17 mouse cellular contexts compared by ENCODE assay signal in genomic region chr13:37969988-37970387, GRCm38 (mm10). TPM values are rescaled to one million over a fixed set of nuclear protein-coding genes. Genes with fewer than 3 reads are reported as not detected.
DNase-seq lines count a peak whose midpoint lies in the region; ATAC-seq and TF ChIP-seq lines count a peak whose summit lies in the region.
"Had no signal": no experiment of that assay in that cellular context is flagged by ENCODE, and none has a peak within 500 bp of the region (broad histone marks: within the 10 kb centered on the region; RNA-seq: fewer than 3 reads in every experiment).

No protein-coding gene starts in this region.

- no peaks in the 10 kb centered on the region for H3K79me2 ChIP-seq in heart, adult 2 months (replicated peaks; ENCODE audit: control insufficient read depth, insufficient read depth, low read length)

- TF ChIP-seq CTCF in heart, adult 2 months (IDR thresholded peaks at IDR 0.05), result no peak
- no peak for TF ChIP-seq CTCF in stomach, postnatal 0 days (IDR thresholded peaks at IDR 0.05; ENCODE audit: low read depth)

- no peak overlapping the region for H3K9ac ChIP-seq in heart, adult 2 months (ENCODE audit: low read depth, low read length)
- H3K9ac ChIP-seq in midbrain, embryonic 13.5 days (replicated peaks), result 0 out of 2 replicates have a peak overlapping the region, but pooled peaks have one; percentile 3
- no peak overlapping the region for H3K9ac ChIP-seq in midbrain, embryonic 15.5 days
- no peak overlapping the region for H3K9ac ChIP-seq in stomach, postnatal 0 days (ENCODE audit: low read length)
- H3K9ac ChIP-seq: embryonic facial prominence, embryonic 13.5 days; heart, embryonic 13.5 days; hindbrain, embryonic 15.5 days; limb, embryonic 12.5 days; liver, embryonic 15.5 days; lung, embryonic 15.5 days; stomach, embryonic 15.5 days had no signal

- H3K4me3 ChIP-seq in heart, adult 2 months, result no peak overlapping the region
- no peak overlapping the region for H3K4me3 ChIP-seq in midbrain, embryonic 13.5 days (replicated peaks)
- H3K4me3 ChIP-seq in midbrain, embryonic 15.5 days, result no peak overlapping the region
- no peak overlapping the region for H3K4me3 ChIP-seq in stomach, postnatal 0 days (ENCODE audit: low read depth, low read length)
- H3K4me3 ChIP-seq: embryonic facial prominence, embryonic 13.5 days; heart, embryonic 13.5 days; hindbrain, embryonic 10.5 days; left cerebral cortex, adult 2 months; limb, embryonic 12.5 days; liver, embryonic 15.5 days; lung, embryonic 15.5 days; midbrain, embryonic 10.5 days; stomach, embryonic 15.5 days had no signal

- H3K4me1 ChIP-seq in heart, adult 2 months (ENCODE audit: control insufficient read depth, insufficient read depth, low read length), result peaks cover 1% of the 10 kb centered on the region; the same call in 1 of the 2 replicates
- H3K4me1 ChIP-seq in midbrain, embryonic 13.5 days (replicated peaks), result peaks cover 19% of the 10 kb centered on the region
- peaks cover 10% of the 10 kb centered on the region; the same call in 1 of the 2 replicates for H3K4me1 ChIP-seq in midbrain, embryonic 15.5 days
- no peaks in the 10 kb centered on the region for H3K4me1 ChIP-seq in stomach, postnatal 0 days (replicated peaks; ENCODE audit: control insufficient read depth, insufficient read depth)

- no peak overlapping the region for H3K4me2 ChIP-seq in midbrain, embryonic 13.5 days (replicated peaks)
- no peak overlapping the region for H3K4me2 ChIP-seq in midbrain, embryonic 15.5 days
- H3K4me2 ChIP-seq in stomach, postnatal 0 days (replicated peaks; ENCODE audit: low read depth), result no peak overlapping the region
- H3K4me2 ChIP-seq: embryonic facial prominence, embryonic 13.5 days; limb, embryonic 12.5 days; liver, embryonic 15.5 days; stomach, embryonic 15.5 days had no signal

- 50% methylated on average over 8 of the region's 8 CpGs for WGBS in heart, adult 2 months
- WGBS in midbrain, embryonic 13.5 days, result 72% methylated on average over 8 of the region's 8 CpGs
- WGBS in midbrain, embryonic 15.5 days, result 66% methylated on average over 8 of the region's 8 CpGs
- 58% methylated on average over 8 of the region's 8 CpGs for whole genome bisulfite sequencing in stomach, postnatal 0 days

- H3K27ac ChIP-seq in heart, adult 2 months, result no peak overlapping the region
- no peak overlapping the region for H3K27ac ChIP-seq in midbrain, embryonic 13.5 days
- no peak overlapping the region; the same call in 1 of the 2 replicates for H3K27ac ChIP-seq in midbrain, embryonic 15.5 days
- no peak overlapping the region for H3K27ac ChIP-seq in stomach, postnatal 0 days (replicated peaks)
- H3K27ac ChIP-seq: embryonic facial prominence, embryonic 13.5 days; heart, embryonic 13.5 days; hindbrain, embryonic 10.5 days; hindbrain, embryonic 15.5 days; left cerebral cortex, adult 2 months; limb, embryonic 12.5 days; liver, embryonic 15.5 days; lung, embryonic 15.5 days; midbrain, embryonic 10.5 days; stomach, embryonic 15.5 days had no signal

- no peak for TF ChIP-seq EP300 in heart, adult 2 months (IDR thresholded peaks at IDR 0.05; ENCODE audit: insufficient read depth, low read depth, low read length)
- TF ChIP-seq EP300 in stomach, postnatal 0 days (optimal IDR thresholded peaks at IDR 0.05), result no peak

- TF ChIP-seq POLR2A in heart, adult 2 months (IDR thresholded peaks at IDR 0.05; ENCODE audit: insufficient read depth, low read depth, low read length), result no peak

- no peak for ATAC-seq in midbrain, embryonic 13.5 days
- ATAC-seq in midbrain, embryonic 15.5 days (replicated peaks), result no peak
- no peak for ATAC-seq in stomach, postnatal 0 days (ENCODE audit: low FRiP score, low TSS enrichment)

- DNase-seq in heart, adult 11 months, result peak; percentile 77
- no peak for DNase-seq in heart, adult 2 months
- peak; percentile 81 for DNase-seq in brain, embryonic 18.5 days (ENCODE audit: low read depth, low spot score)
- peak; percentile 14 for DNase-seq in stomach, postnatal 0 days (ENCODE audit: low spot score)
- no peak for DNase-seq in lung, adult 18-20 months

- intact Hi-C loops in heart, adult 2 months (cut with DNase I), result no loop called here

- H3K27me3 ChIP-seq in heart, adult 2 months (ENCODE audit: control insufficient read depth, insufficient read depth, low read length), result no peaks in the 10 kb centered on the region
- H3K27me3 ChIP-seq in midbrain, embryonic 13.5 days, result no peaks in the 10 kb centered on the region
- no peaks in the 10 kb centered on the region for H3K27me3 ChIP-seq in midbrain, embryonic 15.5 days (replicated peaks)
- no peaks in the 10 kb centered on the region for H3K27me3 ChIP-seq in stomach, postnatal 0 days (ENCODE audit: control insufficient read depth, insufficient read depth, low read length)
- H3K27me3 ChIP-seq: embryonic facial prominence, embryonic 13.5 days; heart, embryonic 13.5 days; hindbrain, embryonic 15.5 days; liver, embryonic 15.5 days; lung, embryonic 15.5 days; stomach, embryonic 15.5 days had no signal

- H3K36me3 ChIP-seq in heart, adult 2 months (ENCODE audit: control insufficient read depth, insufficient read depth, low read length), result no peaks in the 10 kb centered on the region
- no peaks in the 10 kb centered on the region for H3K36me3 ChIP-seq in midbrain, embryonic 13.5 days
- H3K36me3 ChIP-seq in midbrain, embryonic 15.5 days (replicated peaks), result no peaks in the 10 kb centered on the region
- no peaks in the 10 kb centered on the region for H3K36me3 ChIP-seq in stomach, postnatal 0 days (ENCODE audit: control insufficient read depth, insufficient read depth, low read length)
- H3K36me3 ChIP-seq: embryonic facial prominence, embryonic 13.5 days; hindbrain, embryonic 15.5 days; limb, embryonic 12.5 days; liver, embryonic 15.5 days; lung, embryonic 15.5 days; stomach, embryonic 15.5 days had no signal

- H3K9me3 ChIP-seq in midbrain, embryonic 13.5 days, result no peaks in the 10 kb centered on the region
- no peaks in the 10 kb centered on the region for H3K9me3 ChIP-seq in midbrain, embryonic 15.5 days
- no peaks in the 10 kb centered on the region for H3K9me3 ChIP-seq in stomach, postnatal 0 days (ENCODE audit: control insufficient read depth, low read length)
- H3K9me3 ChIP-seq: embryonic facial prominence, embryonic 13.5 days; heart, embryonic 13.5 days; hindbrain, embryonic 10.5 days; hindbrain, embryonic 15.5 days; limb, embryonic 12.5 days; liver, embryonic 15.5 days; lung, embryonic 15.5 days; midbrain, embryonic 10.5 days; stomach, embryonic 15.5 days had no signal

RNA-seq across cellular contexts. Expression of gene Ssr1, which starts 24.0 kb away (rescaled TPM):
- 10 to 100 TPM; 41.7 to 44.9 TPM for total RNA-seq in heart, adult 2 months (2021)
- 10.0 and 17.2 TPM in 2 replicates for polyA plus RNA-seq in heart, adult 2 months (2012; rRNA removed)
- polyA plus RNA-seq in midbrain, embryonic 13.5 days (2015; fragmentation: Nextera tagmentation; extraction: Ambion mirVana), result 60.4 and 80.5 TPM in 2 replicates
- 55.1 and 57.9 TPM in 2 replicates for polyA plus RNA-seq in midbrain, embryonic 15.5 days (2015; fragmentation: Nextera tagmentation; extraction: Ambion mirVana)
- 76.8 and 85.8 TPM in 2 replicates for polyA plus RNA-seq in stomach, postnatal 0 days (2015; fragmentation: Nextera tagmentation; extraction: Ambion mirVana)

Comparison
In these comparisons a context has a peak if more than half of its experiments do, and no peak if none do; other contexts are left out.
1. DNase-seq: peak in heart, adult 11 months (single experiment), brain, embryonic 18.5 days (single experiment) and stomach, postnatal 0 days (single experiment); none in heart, adult 2 months (0 of 2) and lung, adult 18-20 months (0 of 2).